Mouse (Mus musculus) lung, embryonic 16.5 days (tissue): ENCODE data around the gene Tbc1d22a. TPM values are rescaled to one million over a fixed set of nuclear protein-coding genes. Genes with fewer than 3 reads are reported as not detected.

ENCODE experiments used
- ATAC-seq: fragments of 200-750 bp; cut with Nextera tagmentation; 2 replicates; pipeline ENCODE4 v1.8.0; 2017; ENCODE audit warnings: low read depth, mild to moderate bottlenecking, moderate library complexity
- H3K27ac ChIP-seq: fragments of 300-500 bp; sonication (generic); 2 replicates; pipeline ENCODE4 v1.5.1; 2014; ENCODE audit warnings: mild to moderate bottlenecking, control low read depth, low read length
- H3K27me3 ChIP-seq: fragments of 300-500 bp; sonication (generic); 2 replicates; pipeline ENCODE4 v1.6.1; 2014; ENCODE audit warnings: low read depth, low read length, mixed read lengths; ENCODE audit not compliant: control insufficient read depth, insufficient read depth
- H3K36me3 ChIP-seq: fragments of 300-500 bp; sonication (generic); 2 replicates; pipeline ENCODE4 v1.6.1; 2014; ENCODE audit warnings: low read length; ENCODE audit not compliant: control insufficient read depth, insufficient read depth
- H3K4me1 ChIP-seq: fragments of 300-500 bp; sonication (generic); replicated peaks from 2 replicates; pipeline ENCODE4 v1.6.1; 2014; ENCODE audit warnings: low read length, mixed read lengths; ENCODE audit not compliant: control insufficient read depth, insufficient read depth
- H3K4me2 ChIP-seq: fragments of 300-500 bp; sonication (generic); 2 replicates; pipeline ENCODE4 v1.6.1; 2014; ENCODE audit warnings: low read depth, low read length, control low read depth
- H3K4me3 ChIP-seq: fragments of 300-500 bp; sonication (generic); 2 replicates; pipeline ENCODE4 v1.5.1; 2014; ENCODE audit warnings: mild to moderate bottlenecking, low read length, control low read depth
- H3K9ac ChIP-seq: fragments of 300-500 bp; sonication (generic); 2 replicates; pipeline ENCODE4 v1.6.1; 2014; ENCODE audit warnings: low read length, control low read depth
- H3K9me3 ChIP-seq: fragments of 300-500 bp; sonication (generic); 2 replicates; pipeline ENCODE4 v1.6.1; 2016; ENCODE audit warnings: low read length; ENCODE audit not compliant: control insufficient read depth
- WGBS: fragments of 180-500 bp; shearing (Covaris S2); extraction: QIAGEN DNeasy Blood & Tissue Kit; methylation state at CpG from one replicate; pipeline ENCODE4 v1.1.7; 2014; 5-methylcytosine and 5-hydroxymethylcytosine counted together
- polyA plus RNA-seq: library from polyadenylated mRNA; unstranded; fragments of >200 nt; fragmentation: Nextera tagmentation; extraction: Ambion mirVana; gene quantifications from 2 replicates; pipeline ENCODE4 v1.2.1, GENCODE M21; 2015

Tbc1d22a gene
- polyA plus RNA-seq, 1 experiment from 2014 or later, result 13.6 TPM

GRCm38 (mm10) chr15:86355857-86356256, 141.6 kb downstream of the Tbc1d22a start:
- Histone ChIP-seq H3K9ac (no peak overlapping the region), H3K27ac (no peak overlapping the region), H3K27me3 (no peaks in the 10 kb centered on the region), H3K9me3 (no peaks in the 10 kb centered on the region), H3K4me2 (no peak overlapping the region), H3K4me3 (no peak overlapping the region), H3K36me3 (no peaks in the 10 kb centered on the region), H3K4me1 (no peaks in the 10 kb centered on the region)
- 76% methylated on average over 2 of the region's 2 CpGs for WGBS
- ATAC-seq, result no peak

GRCm38 (mm10) chr15:86360376-86360775, 146.1 kb downstream of the Tbc1d22a start:
- Histone ChIP-seq H3K27me3 (no peaks in the 10 kb centered on the region), H3K4me1 (no peaks in the 10 kb centered on the region), H3K9ac (no peak overlapping the region), H3K4me3 (no peak overlapping the region), H3K9me3 (no peaks in the 10 kb centered on the region), H3K27ac (no peak overlapping the region), H3K4me2 (no peak overlapping the region), H3K36me3 (no peaks in the 10 kb centered on the region)
- no peak for ATAC-seq
- 65% methylated on average over 3 of the region's 3 CpGs for WGBS

GRCm38 (mm10) chr15:86362306-86363150, 148.3 kb downstream of the Tbc1d22a start:
- no peak overlapping the region for H3K4me3 ChIP-seq
- H3K4me1 ChIP-seq, result peaks cover 2% of the 10 kb centered on the region; the same call in 1 of the 2 replicates
- no peak for ATAC-seq
- H3K4me2 ChIP-seq, result no peak overlapping the region
- H3K27ac ChIP-seq, result no peak overlapping the region
- no peaks in the 10 kb centered on the region for H3K36me3 ChIP-seq
- no peak overlapping the region for H3K9ac ChIP-seq
- 72% methylated on average over 10 of the region's 10 CpGs for WGBS
- no peaks in the 10 kb centered on the region for H3K9me3 ChIP-seq
- H3K27me3 ChIP-seq, result no peaks in the 10 kb centered on the region

- H3K27ac ChIP-seq, result no peak overlapping the region
- WGBS, result 85% methylated on average over 4 of the region's 4 CpGs
- no peak overlapping the region for H3K4me2 ChIP-seq
- ATAC-seq, result no peak
- no peaks in the 10 kb centered on the region for H3K27me3 ChIP-seq
- no peaks in the 10 kb centered on the region for H3K9me3 ChIP-seq
- no peak overlapping the region for H3K9ac ChIP-seq
- peaks cover 2% of the 10 kb centered on the region; the same call in 1 of the 2 replicates for H3K4me1 ChIP-seq
- H3K36me3 ChIP-seq, result no peaks in the 10 kb centered on the region
- H3K4me3 ChIP-seq, result no peak overlapping the region
Observed at GRCm38 (mm10) chr15:86363841-86364295, 149.6 kb downstream of the Tbc1d22a start.

- 85% methylated on average over 10 of the region's 10 CpGs for WGBS
- H3K27ac ChIP-seq, result no peak overlapping the region
- H3K4me2 ChIP-seq, result no peak overlapping the region
- no peak overlapping the region for H3K9ac ChIP-seq
- no peaks in the 10 kb centered on the region for H3K9me3 ChIP-seq
- H3K27me3 ChIP-seq, result no peaks in the 10 kb centered on the region
- ATAC-seq, result no peak
- H3K36me3 ChIP-seq, result no peaks in the 10 kb centered on the region
- H3K4me3 ChIP-seq, result no peak overlapping the region
- peaks cover 2% of the 10 kb centered on the region; the same call in 1 of the 2 replicates for H3K4me1 ChIP-seq
Observed at GRCm38 (mm10) chr15:86364948-86365658, 150.8 kb downstream of the Tbc1d22a start.

- H3K27ac ChIP-seq, result no peak overlapping the region
- no peak overlapping the region for H3K9ac ChIP-seq
- no peaks in the 10 kb centered on the region for H3K36me3 ChIP-seq
- H3K4me3 ChIP-seq, result no peak overlapping the region
- no peaks in the 10 kb centered on the region for H3K27me3 ChIP-seq
- H3K4me2 ChIP-seq, result no peak overlapping the region
- H3K4me1 ChIP-seq, result peaks cover 2% of the 10 kb centered on the region; the same call in 1 of the 2 replicates
- no peaks in the 10 kb centered on the region for H3K9me3 ChIP-seq
- 67% methylated on average over 4 of the region's 4 CpGs for WGBS
- ATAC-seq, result no peak
Observed at GRCm38 (mm10) chr15:86366726-86367125, 152.5 kb downstream of the Tbc1d22a start.

GRCm38 (mm10) chr15:86367247-86367646, 153.0 kb downstream of the Tbc1d22a start:
- no peaks in the 10 kb centered on the region for H3K27me3 ChIP-seq
- no peak overlapping the region for H3K27ac ChIP-seq
- H3K9me3 ChIP-seq, result no peaks in the 10 kb centered on the region
- H3K4me1 ChIP-seq, result peaks cover 2% of the 10 kb centered on the region; the same call in 1 of the 2 replicates
- 55% methylated on average over 8 of the region's 8 CpGs for WGBS
- no peak overlapping the region for H3K9ac ChIP-seq
- H3K4me2 ChIP-seq, result no peak overlapping the region
- ATAC-seq, result peak; percentile 79
- no peaks in the 10 kb centered on the region for H3K36me3 ChIP-seq
- no peak overlapping the region for H3K4me3 ChIP-seq

- Histone ChIP-seq H3K4me1 (peaks cover 2% of the 10 kb centered on the region; the same call in 1 of the 2 replicates), H3K4me2 (no peak overlapping the region), H3K4me3 (no peak overlapping the region), H3K27ac (no peak overlapping the region), H3K9ac (no peak overlapping the region), H3K9me3 (no peaks in the 10 kb centered on the region), H3K27me3 (no peaks in the 10 kb centered on the region), H3K36me3 (no peaks in the 10 kb centered on the region)
- WGBS, result 72% methylated on average over 3 of the region's 3 CpGs
- no peak for ATAC-seq
Observed at GRCm38 (mm10) chr15:86370846-86371245, 156.6 kb downstream of the Tbc1d22a start.

- Histone ChIP-seq H3K36me3 (no peaks in the 10 kb centered on the region), H3K9me3 (no peaks in the 10 kb centered on the region), H3K4me1 (no peaks in the 10 kb centered on the region), H3K27ac (no peak overlapping the region), H3K27me3 (no peaks in the 10 kb centered on the region), H3K9ac (no peak overlapping the region), H3K4me3 (no peak overlapping the region), H3K4me2 (no peak overlapping the region)
- no peak for ATAC-seq
- 57% methylated on average over 3 of the region's 3 CpGs for WGBS
Observed at GRCm38 (mm10) chr15:86375262-86375661, 161.0 kb downstream of the Tbc1d22a start.
